Mouse (Mus musculus) intestine, embryonic 14.5 days (tissue): ENCODE measurements around the gene Upp1. TPM values are rescaled to one million over a fixed set of nuclear protein-coding genes. Genes with fewer than 3 reads are reported as not detected.
A peak's percentile ranks its signal among the peaks of the same experiment; 100 is the strongest.

Experiments used
- ATAC-seq: fragments of 200-750 bp; cut with Nextera tagmentation; replicated peaks from 2 replicates; pipeline ENCODE4 v1.8.0; 2017; ENCODE audit warnings: low read depth, moderate number of reproducible peaks, moderate TSS enrichment, moderate library complexity; ENCODE audit not compliant: low FRiP score, low TSS enrichment
- DNase-seq: peaks from one replicate; pipeline ENCODE4 v3.0.0-alpha.2; 2018; ENCODE audit warnings: low spot score
- H3K27ac ChIP-seq: fragments of 300-500 bp; sonication (generic); 2 replicates; pipeline ENCODE4 v1.5.1; 2014; ENCODE audit warnings: low read depth, mild to moderate bottlenecking, control low read depth
- H3K27me3 ChIP-seq: fragments of 300-500 bp; sonication (generic); replicated peaks from 2 replicates; pipeline ENCODE4 v1.6.1; 2014; ENCODE audit warnings: low read length, control low read depth; ENCODE audit not compliant: control insufficient read depth, insufficient read depth
- H3K36me3 ChIP-seq: fragments of 300-500 bp; sonication (generic); 2 replicates; pipeline ENCODE4 v1.6.1; 2014; ENCODE audit warnings: low read length, control low read depth; ENCODE audit not compliant: control insufficient read depth, insufficient read depth
- H3K4me1 ChIP-seq: fragments of 300-500 bp; sonication (generic); replicated peaks from 2 replicates; pipeline ENCODE4 v1.6.1; 2014; ENCODE audit warnings: low read length, control low read depth, mixed read lengths; ENCODE audit not compliant: control insufficient read depth, insufficient read depth
- H3K4me2 ChIP-seq: fragments of 300-500 bp; sonication (generic); 2 replicates; pipeline ENCODE4 v1.6.1; 2014; ENCODE audit warnings: low read length
- H3K4me3 ChIP-seq: fragments of 300-500 bp; sonication (generic); 2 replicates; pipeline ENCODE4 v1.5.1; 2014; ENCODE audit warnings: low read depth, low read length, control low read depth, mixed read lengths
- H3K9ac ChIP-seq: fragments of 300-500 bp; sonication (generic); 2 replicates; pipeline ENCODE4 v1.6.1; 2014; ENCODE audit warnings: mild to moderate bottlenecking, low read length
- H3K9me3 ChIP-seq: fragments of 300-500 bp; sonication (generic); 2 replicates; pipeline ENCODE4 v1.6.1; 2016; ENCODE audit warnings: low read length, control low read depth; ENCODE audit not compliant: control insufficient read depth
- WGBS: fragments of 180-500 bp; shearing (Covaris S2); extraction: QIAGEN DNeasy Blood & Tissue Kit; methylation state at CpG from one replicate; pipeline ENCODE4 v1.1.7; 2014; 5-methylcytosine and 5-hydroxymethylcytosine counted together
- polyA plus RNA-seq: library from polyadenylated mRNA; unstranded; fragments of >200 nt; fragmentation: Nextera tagmentation; extraction: Ambion mirVana; gene quantifications from 2 replicates; pipeline ENCODE4 v1.2.1, GENCODE M21; 2014

The Upp1 gene
- 4.7 and 6.7 TPM in 2 replicates for polyA plus RNA-seq

DNA sequence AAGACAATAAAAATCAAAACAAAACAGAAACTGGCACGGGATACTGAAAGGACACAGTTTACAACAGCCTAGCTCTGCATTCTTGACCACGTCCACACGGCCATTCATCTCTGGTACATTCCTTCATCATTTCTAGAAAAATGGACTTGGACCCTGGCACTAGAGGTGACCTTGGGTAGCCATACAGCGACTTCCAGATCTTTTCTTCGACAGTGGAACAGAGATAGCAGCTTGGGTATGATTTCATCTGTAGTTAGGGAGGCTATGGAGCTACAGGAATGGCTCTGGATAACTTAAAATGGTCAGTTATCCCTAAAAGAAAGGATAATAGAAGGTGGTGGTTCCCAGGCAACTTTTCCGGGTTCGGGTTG lies at the start of gene Upp1:
Upp1 (plus strand) TSS at position 54 of the 371 bp plus-strand sequence.
- Histone ChIP-seq H3K27me3 (peaks cover 70% of the 10 kb centered on the region), H3K36me3 (no peaks in the 10 kb centered on the region), H3K4me3 (peak within 1 kb of the TSS; percentile 21), H3K4me1 (peaks cover 11% of the 10 kb centered on the region), H3K27ac (no peak within 1 kb of the TSS), H3K9me3 (no peaks in the 10 kb centered on the region), H3K4me2 (peak within 1 kb of the TSS; percentile 62), H3K9ac (no peak within 1 kb of the TSS)
- WGBS: 2% methylated on average over 7 of the region's 7 CpGs
- DNase-seq (no peak), ATAC-seq (peak; percentile 29; the same call in 1 of the 2 replicates)

DNA sequence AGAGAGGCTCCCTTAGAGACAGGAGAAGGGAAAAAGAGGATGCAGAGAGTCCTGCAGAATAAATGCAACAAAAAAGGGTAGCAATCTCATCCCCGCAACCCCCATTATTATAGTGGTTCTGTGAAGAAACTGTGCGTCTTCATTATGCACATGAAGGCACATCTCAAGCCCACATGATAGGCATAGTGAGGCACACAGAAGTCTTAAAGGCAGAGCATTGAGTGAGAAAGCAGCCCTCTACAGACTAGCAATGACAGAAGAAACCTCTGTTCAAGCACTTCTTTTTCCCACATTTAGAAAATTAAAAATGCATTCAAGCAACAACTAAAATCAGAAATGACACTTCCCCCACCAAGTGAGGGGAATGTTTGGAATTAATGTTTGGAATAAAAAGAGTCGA lies 41.5 kb upstream of the Upp1 start:
- no peaks in the 10 kb centered on the region for H3K4me1 ChIP-seq
- no peak for ATAC-seq
- no peak overlapping the region for H3K4me3 ChIP-seq
- H3K9me3 ChIP-seq: no peaks in the 10 kb centered on the region
- 93% methylated on average over 3 of the region's 3 CpGs for WGBS
- no peak overlapping the region for H3K27ac ChIP-seq
- no peak overlapping the region for H3K4me2 ChIP-seq
- H3K27me3 ChIP-seq: no peaks in the 10 kb centered on the region
- no peak for DNase-seq
- no peak overlapping the region for H3K9ac ChIP-seq
- no peaks in the 10 kb centered on the region for H3K36me3 ChIP-seq

DNA sequence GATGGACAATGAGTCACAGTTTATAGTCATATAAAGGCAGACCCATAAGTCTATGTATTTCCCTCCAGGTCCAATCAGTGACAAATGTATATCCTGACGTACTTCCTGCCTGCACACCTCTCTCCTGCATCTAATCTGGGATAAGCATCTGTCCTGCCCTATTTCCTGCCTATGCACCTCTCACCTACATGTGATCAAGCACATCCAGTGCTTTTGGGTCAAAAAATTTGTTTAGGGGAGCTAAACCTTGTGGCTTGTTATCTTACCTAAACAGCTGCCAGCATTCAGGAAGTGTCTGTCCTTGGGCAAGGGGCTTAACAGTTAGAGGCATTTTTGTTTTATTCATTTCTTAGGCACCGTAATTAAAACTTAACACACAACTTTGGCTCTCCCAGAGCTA lies 4.7 kb upstream of the Upp1 start:
- Histone ChIP-seq H3K27me3 (peaks cover 43% of the 10 kb centered on the region), H3K4me1 (peaks cover 3% of the 10 kb centered on the region), H3K4me2 (no peak overlapping the region), H3K4me3 (no peak overlapping the region), H3K27ac (no peak overlapping the region), H3K9ac (no peak overlapping the region), H3K9me3 (no peaks in the 10 kb centered on the region), H3K36me3 (no peaks in the 10 kb centered on the region)
- no peak for ATAC-seq
- DNase-seq: no peak
- WGBS: 72% methylated on average over 2 of the region's 2 CpGs

DNA sequence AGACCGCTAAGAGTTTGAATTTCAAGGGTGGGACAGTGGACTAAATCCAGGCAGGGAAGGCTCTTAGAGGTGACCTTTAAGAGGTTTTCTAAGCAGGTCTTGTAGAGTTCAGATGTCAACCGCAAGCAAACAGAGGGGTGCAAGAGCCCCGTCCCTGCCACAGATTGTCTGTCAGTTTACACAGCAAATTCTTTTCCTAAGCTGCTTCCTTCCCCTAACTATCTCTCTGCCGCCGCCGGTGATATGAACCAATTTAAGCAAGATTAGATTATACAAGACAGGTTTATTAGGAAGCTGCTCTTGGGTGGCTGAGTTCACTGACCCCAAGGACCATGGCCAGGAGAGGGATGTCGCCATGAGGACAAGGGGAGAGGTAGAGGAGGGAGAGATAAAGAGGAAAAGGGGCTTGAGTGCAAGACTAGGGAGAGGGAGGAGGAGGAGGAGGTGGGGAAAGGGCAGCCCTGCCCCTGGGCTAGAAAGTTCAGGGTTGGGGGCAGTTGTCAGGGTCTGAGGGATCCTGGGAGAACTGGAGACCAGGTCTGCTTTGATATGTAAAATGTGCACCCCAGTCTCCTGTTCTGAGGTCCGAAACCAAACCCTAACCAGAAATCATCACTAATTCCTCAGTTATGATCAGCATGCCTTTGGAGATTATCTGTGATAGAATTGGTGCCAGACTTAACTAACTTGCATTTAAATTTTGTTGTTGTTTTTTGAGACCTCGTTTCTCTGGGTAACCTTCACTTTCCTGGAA lies 2.4 kb upstream of the Upp1 start:
- Histone ChIP-seq H3K36me3 (no peaks in the 10 kb centered on the region), H3K4me3 (0 out of 2 replicates have a peak overlapping the region, but pooled peaks have one; percentile 16), H3K9me3 (no peaks in the 10 kb centered on the region), H3K27me3 (peaks cover 64% of the 10 kb centered on the region), H3K4me2 (peak overlapping the region; percentile 36), H3K27ac (no peak overlapping the region), H3K4me1 (peaks cover 11% of the 10 kb centered on the region), H3K9ac (no peak overlapping the region)
- no peak for DNase-seq
- 6% methylated on average over 9 of the region's 9 CpGs for WGBS
- ATAC-seq: no peak

DNA sequence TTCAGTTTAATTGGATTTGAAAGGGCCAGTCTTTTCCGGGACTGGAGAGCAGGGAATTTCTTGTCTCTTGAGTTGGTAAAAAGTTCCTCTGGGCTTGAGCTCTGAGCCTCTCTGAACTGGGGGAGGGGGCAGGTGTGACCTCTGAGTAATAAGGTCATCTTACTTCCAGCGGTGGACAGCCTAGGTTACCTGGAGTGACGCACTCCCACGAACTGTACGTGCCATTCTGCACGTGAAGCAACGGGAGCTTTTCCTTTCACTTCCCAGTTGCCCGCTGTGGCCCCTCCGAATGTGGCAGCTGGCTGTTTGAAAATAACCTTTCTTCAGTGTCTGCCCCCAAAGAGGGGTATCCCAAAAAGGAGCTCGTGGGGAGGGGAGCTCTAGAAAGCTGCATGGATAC lies 1.8 kb upstream of the Upp1 start:
- DNase-seq: peak; percentile 65
- no peak for ATAC-seq
- Histone ChIP-seq H3K4me2 (peak overlapping the region; percentile 36), H3K9me3 (no peaks in the 10 kb centered on the region), H3K4me3 (peak overlapping the region; percentile 16; the same call in 1 of the 2 replicates), H3K27ac (no peak overlapping the region), H3K4me1 (peaks cover 11% of the 10 kb centered on the region), H3K36me3 (no peaks in the 10 kb centered on the region), H3K9ac (no peak overlapping the region), H3K27me3 (peaks cover 70% of the 10 kb centered on the region)
- WGBS: under 1% methylated on average over 10 of the region's 10 CpGs

DNA sequence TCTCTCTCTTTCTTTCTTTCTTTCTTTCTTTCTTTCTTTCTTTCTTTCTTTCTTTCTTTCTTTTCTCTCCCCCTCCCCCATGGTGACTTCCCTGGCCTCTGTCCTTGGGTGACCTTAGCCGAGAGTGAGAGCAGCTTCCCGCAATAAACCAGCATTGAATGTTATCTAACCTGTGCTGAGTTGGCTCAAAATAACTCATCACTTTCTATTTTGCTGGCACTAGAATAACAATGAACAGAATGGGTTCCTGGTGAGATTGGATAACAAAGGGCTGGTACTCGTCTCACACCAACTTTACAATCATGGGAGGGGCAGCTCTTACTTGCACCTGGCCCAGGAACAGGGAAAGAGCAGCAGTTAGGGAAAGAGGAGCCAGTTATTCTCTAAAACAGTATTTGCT lies 987 bp upstream of the Upp1 start:
- Histone ChIP-seq H3K4me2 (no peak overlapping the region), H3K9me3 (no peaks in the 10 kb centered on the region), H3K27ac (no peak overlapping the region), H3K4me1 (peaks cover 11% of the 10 kb centered on the region), H3K27me3 (peaks cover 70% of the 10 kb centered on the region), H3K36me3 (no peaks in the 10 kb centered on the region), H3K4me3 (no peak overlapping the region), H3K9ac (no peak overlapping the region)
- no peak for DNase-seq
- whole genome bisulfite sequencing: 6% methylated on average over 3 of the region's 3 CpGs
- no peak for ATAC-seq

DNA sequence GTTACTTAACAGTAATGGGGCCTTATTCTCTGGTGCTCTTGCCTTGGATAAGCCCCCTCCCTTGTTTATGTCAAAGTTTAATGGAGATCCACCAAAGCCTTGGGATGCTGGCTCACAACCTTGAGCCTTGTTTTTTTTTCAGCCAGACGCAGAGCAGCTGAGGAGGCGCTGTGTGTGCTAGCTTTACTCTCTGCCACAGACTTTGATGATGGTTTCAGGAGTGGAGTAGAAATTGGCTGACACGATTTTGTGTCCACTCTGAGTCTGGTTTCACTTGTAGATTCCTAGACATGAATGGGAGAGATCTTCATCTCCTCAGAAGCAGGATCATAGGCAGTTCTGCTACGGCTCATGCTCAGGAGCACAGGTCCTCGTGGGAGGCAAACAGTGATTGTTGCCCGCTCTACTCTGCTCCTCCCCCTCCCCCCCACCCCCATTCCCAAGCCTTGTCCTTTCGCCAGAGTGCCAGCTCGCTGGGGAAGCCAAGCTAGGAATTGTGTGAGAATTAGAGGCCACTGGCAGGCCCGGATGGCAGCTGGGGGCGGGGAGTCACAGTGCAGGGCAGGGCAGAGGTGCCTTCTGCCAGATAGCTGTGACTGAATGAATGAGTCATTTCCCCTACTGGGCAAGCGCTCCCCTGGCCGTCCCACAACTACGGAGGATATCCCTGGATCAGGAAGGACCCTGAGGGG lies 399 bp upstream of the Upp1 start:
- DNase-seq (peak; percentile 59), ATAC-seq (peak; percentile 61; the same call in 1 of the 2 replicates)
- peaks cover 70% of the 10 kb centered on the region for H3K27me3 ChIP-seq
- H3K4me3 ChIP-seq: 0 out of 2 replicates have a peak overlapping the region, but pooled peaks have one; percentile 21
- H3K36me3 ChIP-seq: no peaks in the 10 kb centered on the region
- peaks cover 11% of the 10 kb centered on the region for H3K4me1 ChIP-seq
- peak overlapping the region; percentile 62 for H3K4me2 ChIP-seq
- no peaks in the 10 kb centered on the region for H3K9me3 ChIP-seq
- H3K27ac ChIP-seq: no peak overlapping the region
- 4% methylated on average over 13 of the region's 13 CpGs for WGBS
- H3K9ac ChIP-seq: no peak overlapping the region

DNA sequence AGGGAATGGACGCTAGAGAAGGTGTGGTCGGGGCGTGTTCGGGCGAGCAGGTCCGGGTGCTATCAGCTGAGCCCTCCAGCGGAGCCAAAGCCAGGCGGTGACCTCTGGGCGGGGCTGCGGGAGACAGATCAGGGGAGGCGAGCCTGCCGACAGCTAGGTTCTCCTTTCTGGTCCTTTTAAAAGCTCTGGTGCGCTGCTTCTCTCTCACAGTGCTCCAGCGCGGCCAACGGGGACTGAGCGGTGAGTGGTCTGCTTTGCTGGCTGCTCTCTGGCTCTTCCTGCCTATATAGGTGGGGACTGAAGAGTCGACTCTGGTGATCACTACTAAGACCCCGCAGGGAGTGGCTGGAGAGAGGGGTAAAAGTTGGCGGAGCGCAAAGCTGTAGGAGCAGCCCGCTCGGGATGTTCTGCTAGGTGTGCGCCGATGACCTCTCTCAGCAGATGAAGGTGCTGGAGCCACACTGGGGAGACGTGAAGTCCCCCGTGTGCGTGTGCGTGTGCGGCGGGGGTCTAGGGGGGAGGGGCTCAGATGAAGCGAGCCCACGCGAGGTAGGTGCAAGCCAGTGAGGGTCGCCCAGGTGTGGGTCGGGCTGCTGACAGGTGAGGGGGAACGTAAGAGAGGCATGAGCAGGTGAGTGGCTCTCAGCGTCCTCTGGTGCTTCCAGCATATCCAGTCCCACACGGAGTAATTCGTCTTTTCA lies 668 bp downstream of the Upp1 start:
- no peaks in the 10 kb centered on the region for H3K9me3 ChIP-seq
- H3K4me3 ChIP-seq: peak overlapping the region; percentile 21
- no peaks in the 10 kb centered on the region for H3K36me3 ChIP-seq
- no peak overlapping the region for H3K9ac ChIP-seq
- WGBS: under 1% methylated on average over 40 of the region's 40 CpGs
- peaks cover 11% of the 10 kb centered on the region for H3K4me1 ChIP-seq
- H3K27me3 ChIP-seq: peaks cover 68% of the 10 kb centered on the region
- DNase-seq: peak; percentile 74
- ATAC-seq: peak; percentile 53
- no peak overlapping the region for H3K27ac ChIP-seq
- peak overlapping the region; percentile 62 for H3K4me2 ChIP-seq
